Mouse (Mus musculus) urinary bladder, adult 18-20 months (tissue): Measurements from ENCODE around the gene Pabpn1l.

Experiments used
- DNase-seq, 2 experiments: peaks; one replicate each; pipeline ENCODE4 v3.0.0; 2022; ENCODE audit warnings: low spot score in 2 of 2, mixed read lengths in 2 of 2

The Pabpn1l gene

DNA sequence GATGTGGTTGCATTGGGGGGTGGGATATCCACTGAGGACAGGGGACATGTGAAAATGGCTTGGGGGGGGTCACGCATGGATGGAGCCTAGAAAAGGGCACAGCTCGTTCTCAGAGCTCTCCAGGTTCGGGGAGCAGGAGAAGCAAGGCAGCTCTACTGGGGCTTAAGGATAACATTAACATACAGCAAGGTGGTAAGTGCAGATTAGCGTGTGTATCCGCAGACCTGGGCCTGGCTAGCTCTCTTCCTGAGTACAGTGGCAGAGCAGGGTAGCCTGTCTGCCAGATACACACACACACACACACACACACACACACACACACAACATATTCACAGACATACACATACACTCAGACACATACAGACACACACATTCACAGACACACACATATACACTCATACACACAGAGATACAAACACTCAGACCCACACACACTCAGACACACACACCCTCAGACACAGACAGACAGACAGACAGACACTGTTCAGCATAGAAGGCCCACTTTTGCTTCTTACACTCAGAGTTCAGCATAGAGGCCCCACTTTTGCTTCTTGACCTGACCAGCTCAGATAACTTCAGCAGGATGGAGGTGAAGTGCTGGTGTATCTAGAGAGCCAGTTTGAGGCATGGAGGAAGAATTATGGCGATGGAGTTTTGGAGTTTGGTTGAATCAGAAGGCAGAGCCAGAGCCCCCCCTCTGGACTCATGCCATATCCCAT, 3.7 kb downstream of the Pabpn1l start:
- no peak for DNase-seq

DNA sequence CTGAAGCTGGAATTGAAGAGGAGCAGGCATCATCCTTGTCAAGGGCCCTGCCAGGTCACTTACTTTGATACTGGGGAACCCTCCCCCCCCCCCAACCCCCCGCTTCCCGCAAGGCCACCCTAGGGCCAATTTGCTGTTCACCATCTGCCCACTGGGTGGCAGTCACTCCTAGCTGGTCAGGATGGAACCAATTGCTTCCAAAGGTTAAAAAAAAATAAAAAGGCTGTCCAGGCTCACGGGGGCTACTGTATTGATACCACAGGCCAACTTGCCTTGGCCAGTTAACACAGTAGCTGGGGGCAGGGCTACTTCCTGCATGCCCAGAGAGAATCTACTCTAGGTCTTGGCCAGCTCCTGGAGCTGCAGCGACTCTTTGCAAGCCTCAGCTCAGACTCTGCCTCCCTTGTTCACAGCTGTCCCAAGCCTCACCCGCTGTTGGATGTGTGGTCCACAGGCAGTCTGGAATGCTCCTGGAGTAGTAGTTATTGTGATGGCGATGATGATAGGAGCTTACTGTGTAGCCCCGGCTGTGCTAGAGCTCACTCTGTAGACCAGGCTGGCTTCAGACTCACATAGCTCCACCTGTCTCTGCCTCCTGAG, 4.5 kb downstream of the Pabpn1l start:
- peak; percentile 56 to 72 for DNase-seq

DNA sequence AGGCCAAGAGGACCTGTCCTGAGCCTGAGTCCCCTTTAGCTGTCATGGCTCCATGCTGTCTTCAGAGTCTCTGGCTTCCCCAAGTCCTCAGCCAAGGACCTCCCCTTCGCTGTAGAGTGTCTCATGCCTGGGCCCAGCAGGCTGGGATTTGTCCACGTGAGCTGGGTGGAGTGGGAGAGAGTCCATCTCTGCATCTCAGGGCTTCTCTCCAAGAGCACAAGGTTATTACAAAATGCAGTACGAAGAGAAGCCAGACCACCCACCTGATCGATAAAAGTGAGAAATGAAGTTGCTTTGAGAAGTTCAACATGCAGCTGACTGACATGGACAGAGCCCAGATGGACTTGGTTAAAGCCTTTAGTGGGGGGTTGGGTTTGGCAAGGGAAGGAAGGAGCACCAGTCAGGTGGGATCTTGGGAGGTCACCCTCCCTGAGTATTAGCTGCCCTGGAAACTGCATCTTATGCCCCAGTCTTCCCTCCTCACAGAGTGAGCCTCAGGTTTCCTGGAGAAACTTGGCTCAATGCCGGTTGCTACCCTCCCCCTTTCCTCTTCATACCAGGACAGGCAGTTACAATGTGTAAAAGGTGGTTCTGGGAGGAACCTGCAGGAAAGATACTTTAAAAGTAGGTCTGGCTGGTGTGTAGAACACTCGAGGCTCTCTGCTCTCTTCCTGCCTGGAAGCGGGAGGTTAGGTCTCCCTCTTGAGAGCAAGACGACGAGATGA, 6.2 kb downstream of the Pabpn1l start:
- peak in 1 of 2 experiments; percentile 61 for DNase-seq

DNA sequence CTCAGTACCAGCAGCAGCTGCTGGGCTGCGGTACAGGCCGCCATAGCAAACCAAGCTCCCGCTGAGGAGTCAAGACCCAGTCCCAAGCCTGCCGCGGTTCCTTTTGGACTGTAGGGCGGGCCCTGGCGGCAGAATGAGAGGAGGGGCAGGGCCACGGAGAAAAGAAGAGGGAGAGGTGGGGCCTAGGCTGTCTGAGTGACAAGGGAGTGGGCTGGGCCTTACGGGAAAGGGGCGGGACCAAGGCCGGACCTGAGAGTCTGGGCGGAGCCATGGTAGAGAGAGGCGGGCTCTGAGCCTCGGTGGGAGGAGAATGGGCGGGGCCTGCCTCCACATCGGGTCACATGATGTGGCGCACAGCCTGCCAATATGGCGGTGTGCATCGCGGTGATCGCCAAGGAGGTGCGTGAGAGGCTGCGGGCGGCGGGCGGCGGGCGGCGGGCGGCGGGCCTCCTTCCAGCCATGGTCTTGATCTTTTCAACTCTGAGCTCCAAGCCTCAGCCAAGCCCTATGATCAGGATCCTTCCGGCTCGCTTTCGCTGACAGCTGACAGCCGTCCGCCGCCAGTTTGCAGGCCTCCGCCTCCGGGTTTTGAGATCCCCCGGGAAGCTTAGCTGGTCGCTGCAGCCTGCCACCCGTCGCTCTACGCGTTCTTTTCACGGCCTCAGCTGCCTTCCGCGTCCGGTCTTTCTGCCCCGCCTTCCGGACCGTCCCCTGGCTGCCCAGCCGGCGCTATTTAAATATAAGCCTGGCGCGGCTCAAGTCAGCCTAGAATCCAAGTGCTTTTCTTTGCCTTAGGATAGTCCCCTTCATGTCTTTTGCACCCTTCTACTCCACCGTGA, 11.0 kb downstream of the Pabpn1l start, which contains the start of the genes Galns and Trappc2l:
Gene Galns (minus strand): TSS at position 169 of the 839 bp plus-strand sequence.
Gene Trappc2l (plus strand): TSS at position 346 of the 839 bp plus-strand sequence.
- peak; percentile 90 to 92 for DNase-seq

DNA sequence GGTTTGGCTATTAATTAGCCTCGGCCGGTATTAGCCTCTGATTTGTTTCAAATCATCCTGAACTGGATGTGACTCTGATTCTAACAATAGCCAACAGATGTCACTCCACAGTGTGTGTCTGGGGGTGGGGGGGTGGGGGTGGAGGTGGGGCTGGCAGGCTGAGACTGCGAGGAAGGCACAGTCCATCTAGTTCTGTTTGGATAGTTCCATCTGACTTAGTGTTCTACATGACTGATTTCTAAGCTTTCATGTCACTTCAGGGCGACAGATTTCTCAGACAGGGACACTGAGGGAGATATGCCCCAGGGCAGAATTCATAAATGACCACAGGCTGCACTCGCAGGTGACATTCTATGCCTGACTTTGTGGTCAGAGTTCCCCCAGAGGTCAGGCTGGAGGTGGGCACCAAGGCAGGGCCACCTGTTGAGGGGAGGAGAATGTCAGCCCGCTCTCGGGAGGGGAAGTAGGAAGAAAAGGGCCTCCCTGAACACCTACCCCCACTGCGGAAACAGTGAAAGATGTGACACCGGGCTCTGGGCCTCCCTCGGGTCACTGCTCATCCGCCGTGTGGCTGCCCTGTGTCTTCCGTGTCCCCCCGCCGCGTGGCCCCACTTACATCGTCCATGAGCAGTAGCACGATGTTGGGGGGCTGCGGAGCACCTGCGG, 11.8 kb downstream of the Pabpn1l start:
- peak in 1 of 2 experiments; percentile 20 for DNase-seq

DNA sequence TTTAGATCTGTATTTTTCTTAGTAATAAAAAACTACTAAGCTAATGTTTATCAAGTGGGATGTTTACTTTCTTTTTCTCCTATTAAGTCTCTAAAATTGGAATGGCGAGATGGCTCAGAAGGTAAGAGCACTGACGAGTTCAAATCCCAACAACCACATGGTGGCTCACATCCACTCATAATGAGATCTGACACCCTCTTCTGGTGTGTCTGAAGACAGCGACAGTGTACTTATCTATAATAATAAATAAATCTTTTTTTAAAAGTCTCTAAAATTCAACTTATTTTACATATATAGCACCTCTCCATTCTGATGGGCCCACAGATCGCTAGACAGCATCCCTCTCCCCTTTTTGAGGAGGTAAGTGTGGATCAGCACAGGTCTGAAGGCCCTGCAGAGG, 12.3 kb downstream of the Pabpn1l start:
- no peak for DNase-seq

DNA sequence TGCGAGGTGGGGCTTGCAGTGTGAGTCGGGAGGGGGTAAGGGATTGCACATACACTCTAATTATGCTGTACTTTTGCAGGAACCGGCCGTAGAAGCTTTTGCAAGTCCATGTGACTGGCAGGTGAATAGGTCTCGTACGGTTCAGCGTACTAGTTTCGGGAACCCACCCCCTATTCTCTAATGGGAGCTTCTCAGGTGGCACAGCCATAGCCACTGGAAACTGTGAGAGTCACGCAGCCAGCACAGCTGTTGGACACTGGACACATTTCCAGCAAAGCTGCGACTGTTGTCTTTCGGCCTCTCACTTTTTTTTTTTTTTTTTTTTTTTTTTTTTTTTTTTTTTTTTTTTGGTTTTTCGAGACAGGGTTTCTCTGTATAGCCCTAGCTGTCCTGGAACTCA, 15.7 kb downstream of the Pabpn1l start:
- DNase-seq = no peak

DNA sequence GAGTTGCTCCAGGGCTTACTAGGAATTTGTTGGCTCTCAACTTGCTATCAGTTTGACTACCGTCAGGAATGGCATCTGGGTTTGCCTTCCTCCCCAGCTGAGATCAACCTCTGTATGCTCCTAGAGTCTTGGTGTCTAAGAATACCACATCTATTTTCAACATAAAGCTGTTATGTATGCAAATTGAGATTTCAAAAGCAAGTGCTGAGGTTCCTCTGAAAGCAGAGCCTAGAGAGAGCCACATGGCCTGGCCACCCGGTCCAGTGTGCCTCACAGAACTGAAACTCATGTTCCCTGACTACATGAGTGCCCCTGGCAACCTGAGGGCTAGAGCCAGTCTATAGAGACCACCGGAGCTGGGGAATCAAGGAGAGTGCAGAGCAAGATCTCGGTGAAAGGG, 17.2 kb downstream of the Pabpn1l start:
- no peak for DNase-seq

DNA sequence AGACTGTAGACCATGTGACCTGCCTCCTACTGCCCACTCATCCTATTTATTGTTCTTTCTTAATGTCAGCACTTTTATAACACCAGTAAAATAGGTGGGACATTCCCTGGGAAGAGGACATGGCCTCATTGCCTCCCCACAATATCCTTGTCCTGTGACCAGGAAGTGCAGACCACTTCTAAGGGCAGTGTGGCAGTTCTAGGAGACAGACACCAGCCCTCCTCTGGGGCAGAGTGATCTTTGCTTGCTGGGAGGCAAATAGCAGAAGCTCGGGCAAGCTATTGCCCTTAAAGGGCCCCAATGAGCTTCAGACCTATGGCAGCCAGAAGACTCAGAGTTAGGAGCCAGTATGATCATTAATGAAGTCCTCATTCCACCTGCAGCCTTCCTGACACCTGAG, 17.9 kb downstream of the Pabpn1l start:
- no peak for DNase-seq

DNA sequence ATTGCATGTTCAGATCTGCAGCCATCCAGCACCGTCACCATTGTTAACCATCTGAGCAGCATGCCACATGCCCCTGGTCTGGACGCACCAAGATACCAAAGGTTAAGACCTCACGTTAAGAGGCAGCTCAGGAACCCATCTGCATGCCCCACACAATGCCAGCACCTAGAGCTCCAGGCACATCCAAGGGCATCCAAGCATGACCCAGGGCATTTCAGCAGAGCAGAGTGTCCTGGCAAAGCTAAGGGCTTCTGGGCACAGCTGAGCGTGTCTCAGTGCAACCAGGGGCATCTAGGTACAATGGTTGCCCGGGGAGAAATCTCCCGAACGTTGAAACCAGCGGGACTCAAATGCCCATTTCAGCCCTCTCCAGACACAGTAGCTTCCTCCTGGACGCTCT, 21.9 kb downstream of the Pabpn1l start:
- no peak for DNase-seq

DNA sequence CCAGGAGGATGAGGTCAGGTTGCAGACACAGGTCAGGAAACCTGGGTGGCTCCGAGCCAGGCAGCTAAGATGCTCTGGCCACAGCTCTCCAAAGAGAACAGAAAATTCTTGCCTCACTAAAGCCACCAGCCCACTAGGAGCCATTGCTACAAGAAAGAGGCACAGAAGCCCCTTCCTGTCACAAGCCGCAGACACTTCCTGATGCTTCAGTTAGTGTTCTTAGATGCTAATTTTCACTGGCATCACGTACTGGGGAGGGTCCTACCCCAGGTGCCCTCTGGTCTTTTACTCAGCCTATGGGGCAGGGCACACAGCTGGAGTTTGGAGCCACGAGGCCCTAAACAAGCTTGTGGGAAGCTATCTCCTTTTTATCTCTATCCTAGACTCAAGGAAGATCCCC, 26.5 kb downstream of the Pabpn1l start:
- DNase-seq = no peak

DNA sequence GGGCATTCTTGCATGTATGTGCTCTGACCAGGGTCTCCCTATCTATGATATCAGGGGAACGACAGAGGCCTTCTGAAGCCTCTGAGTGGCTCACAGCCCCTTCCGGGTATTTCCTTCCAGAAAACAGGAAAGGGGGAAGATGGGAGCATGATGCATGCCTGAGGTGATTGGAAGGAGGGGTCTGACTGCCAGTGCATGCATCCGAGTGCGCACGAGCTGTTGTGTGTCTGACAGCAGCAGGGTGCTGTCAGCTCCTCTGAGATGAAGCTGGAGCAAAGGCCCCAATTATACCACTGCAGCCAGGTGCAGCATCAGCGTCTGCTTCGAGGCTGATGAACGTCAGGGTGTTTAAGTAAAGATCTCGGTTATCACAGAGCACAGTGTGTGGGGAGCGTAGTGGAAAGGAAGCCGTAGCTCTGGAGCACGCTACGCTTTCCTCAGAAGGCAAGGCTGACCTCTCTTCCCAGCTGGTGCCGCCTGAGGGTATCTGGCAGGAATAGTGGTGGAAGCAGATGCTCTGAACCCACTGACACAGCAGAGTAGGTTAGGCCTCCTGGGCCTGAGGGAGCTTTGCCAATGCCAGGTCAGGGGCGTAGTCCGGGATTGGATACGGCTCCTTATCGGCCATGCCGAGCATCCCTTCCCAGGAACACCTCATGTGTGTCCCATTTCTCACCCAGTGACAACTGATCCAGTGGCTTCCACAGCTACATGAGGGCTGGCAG, 28.6 kb downstream of the Pabpn1l start:
- DNase-seq = no peak

DNA sequence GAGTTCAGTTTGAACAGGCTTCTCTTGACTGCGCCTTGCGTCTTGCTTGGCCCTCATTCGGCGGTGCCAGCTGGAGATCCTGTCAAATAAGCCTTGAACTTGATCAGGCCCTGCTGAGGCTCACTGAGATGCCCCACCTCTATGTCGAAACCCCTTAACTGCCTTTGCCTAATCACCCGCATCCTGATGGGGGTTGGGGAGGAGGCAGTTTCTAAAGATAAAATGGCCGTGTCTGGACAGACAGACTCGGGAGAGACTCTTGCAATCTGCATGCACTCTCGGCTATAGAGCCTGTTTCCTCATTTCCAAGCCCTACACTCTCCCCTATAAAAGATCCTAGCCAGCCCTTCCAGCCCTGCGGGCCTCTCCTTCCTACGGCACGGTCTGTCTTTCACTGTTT, 29.3 kb downstream of the Pabpn1l start:
- DNase-seq = no peak

DNA sequence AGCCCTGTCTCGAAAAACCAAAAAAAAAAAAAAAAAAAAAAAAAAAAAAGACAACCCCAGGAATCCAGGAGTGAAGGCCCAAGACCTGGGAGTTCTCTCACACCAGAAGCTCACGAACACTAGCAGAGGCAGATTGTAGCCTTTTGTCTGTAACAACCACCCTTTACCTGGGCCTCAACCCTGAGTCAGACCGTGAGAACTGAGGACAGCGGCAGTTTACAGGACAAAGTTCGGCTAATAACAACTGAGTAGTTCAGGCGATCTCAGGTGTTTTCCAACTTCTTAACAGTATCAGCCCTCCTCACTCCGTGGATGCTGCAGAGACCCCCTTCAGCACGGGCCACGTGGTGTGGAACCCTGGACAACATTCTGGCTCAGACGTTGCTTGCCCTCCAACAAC, 35.8 kb downstream of the Pabpn1l start:
- no peak for DNase-seq

DNA sequence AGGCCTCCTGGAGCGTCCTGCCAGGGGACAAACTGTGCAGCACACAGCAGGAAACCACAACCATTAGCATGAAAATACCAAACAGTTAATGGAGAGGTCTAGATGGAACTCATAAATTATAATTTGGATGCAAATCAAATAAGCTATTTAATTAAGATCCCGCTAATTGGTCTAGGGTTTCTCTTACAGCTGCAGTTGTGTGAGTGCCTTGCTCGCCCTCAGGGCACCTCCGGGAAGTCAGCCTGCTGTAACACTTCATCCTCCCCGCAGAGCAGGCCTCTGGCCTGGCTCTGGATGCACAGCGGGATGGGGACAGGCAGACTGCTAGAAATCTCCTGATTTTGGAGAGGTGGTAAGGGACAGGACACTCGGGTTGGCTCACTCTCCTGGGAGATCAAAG, 36.4 kb downstream of the Pabpn1l start:
- DNase-seq = no peak

DNA sequence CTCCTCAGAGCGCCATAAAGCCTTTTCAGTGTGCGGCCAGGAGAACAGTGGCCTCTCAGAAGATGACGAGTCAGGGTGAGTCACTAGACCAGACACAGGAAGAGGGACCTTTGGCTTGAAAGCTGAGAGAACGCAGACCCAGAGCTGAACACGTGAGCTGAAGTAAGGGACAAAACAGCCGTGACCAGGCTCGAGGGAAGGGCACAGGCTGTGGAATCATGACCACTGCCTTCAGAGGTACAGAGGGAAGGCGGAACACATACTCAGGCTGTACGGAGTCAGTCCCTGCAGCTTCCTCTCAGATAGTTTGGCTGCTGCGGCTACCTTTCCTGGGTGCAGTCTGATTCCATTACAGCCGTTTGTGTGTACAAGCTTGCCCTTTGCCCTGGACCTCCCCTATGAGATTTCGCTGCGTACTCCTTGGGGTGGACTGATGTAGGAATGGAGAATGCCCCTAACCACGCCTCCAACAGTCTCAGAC, 37.1 kb downstream of the Pabpn1l start:
- DNase-seq = no peak

DNA sequence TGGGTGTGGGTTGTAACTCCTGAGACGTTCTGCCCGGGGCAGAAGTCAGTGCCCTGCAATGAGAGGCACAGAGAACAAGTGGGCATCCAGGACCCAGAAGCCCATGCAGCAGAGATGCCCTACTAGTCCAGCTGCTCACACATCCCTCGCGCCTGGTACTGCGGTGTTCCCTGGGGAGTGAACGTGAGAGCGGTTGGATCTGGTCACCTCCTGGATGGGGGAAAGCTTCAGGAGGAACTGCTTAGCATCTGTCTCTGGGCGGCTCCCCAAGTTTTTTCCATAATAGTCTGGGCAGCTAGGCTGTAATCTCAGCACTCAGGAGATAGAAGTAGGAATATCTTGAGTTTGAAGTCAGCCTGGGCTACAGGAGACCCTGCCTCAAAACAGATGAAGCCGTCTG, 37.6 kb downstream of the Pabpn1l start:
- no peak for DNase-seq

DNA sequence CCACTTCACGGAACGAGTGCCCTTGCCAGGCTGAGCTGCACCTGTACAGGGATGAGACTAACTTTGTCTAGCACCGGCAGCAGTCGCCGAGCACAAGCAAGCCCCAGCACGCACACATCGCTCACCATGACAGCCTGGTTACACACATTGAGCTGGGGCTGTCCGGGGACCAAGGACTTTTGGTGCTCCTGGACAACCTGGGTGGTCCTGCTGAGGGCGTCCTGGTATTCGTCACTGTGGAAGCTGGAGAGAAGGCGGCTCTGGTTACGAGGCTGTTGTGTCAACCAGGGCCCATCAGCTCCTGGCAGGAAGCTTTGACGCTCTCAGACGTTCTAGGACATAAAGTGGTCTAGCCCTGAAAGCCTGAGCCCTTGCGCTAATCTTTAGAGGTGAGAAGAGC, 41.6 kb downstream of the Pabpn1l start:
- no peak for DNase-seq

DNA sequence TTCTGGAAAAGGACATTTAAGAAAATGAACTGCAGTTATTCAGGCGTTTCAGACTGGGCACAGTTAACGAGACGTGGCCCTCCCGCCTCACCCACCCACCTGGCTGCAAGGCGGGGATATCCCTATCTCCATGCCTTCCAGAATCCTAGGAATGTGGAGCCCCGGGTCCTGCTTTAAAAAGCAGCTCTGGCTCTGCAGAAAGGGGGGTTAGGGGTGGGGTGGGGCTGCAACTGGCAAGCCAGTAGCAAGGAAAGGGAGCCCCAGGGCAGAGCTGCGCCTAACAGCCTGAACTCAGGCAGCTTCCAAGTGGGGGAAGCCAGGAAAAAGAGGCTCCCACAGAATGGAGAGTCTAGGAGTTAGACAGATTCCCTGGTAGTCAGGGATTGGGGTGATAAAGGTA, 43.3 kb downstream of the Pabpn1l start:
- no peak for DNase-seq

DNA sequence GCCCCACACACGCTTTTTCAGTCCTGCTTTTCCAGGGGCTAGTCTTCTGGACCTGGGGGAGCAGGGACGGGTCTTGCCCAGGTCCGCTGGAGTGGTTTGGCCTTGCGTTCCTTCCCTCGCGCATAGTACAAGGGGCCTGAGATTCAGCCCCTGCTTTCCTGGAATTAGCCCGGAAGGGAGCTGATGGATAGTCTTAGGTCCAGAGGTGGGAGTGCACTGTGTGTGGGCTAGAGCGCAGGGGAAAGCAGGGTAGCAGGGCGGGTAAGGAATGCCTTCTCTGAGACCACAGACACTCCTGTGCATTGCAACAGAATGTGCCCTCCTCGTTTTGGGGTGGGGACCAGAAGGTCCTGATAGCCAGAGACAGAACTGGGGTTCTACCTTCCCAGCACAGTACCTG, 45.4 kb downstream of the Pabpn1l start:
- DNase-seq = no peak

DNA sequence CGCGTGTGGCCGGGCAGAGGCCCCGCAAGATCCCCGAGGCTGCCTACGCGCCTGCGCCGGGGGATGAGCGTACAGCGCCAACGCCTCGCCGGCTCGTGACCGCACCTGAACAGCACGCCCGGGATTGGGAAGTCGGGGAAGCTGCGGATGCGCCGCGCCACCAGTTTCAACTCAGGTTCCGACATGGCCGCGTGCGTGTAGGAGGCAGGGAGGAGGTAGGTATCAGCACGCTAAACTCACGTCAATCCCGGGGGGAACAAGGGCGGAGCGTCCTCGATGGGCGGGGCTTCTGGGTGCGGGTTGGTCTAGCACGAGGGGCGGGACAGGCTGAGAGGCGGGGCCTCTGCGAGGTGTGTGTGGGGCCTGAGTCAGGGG, 45.9 kb downstream of the Pabpn1l start, which contains the start of gene Aprt:
Gene Aprt (minus strand): TSS at position 262 of the 375 bp plus-strand sequence.
- DNase-seq = peak; percentile 94 to 98
